Mouse (Mus musculus): ENCODE data around the gene Tprn.

DNA sequence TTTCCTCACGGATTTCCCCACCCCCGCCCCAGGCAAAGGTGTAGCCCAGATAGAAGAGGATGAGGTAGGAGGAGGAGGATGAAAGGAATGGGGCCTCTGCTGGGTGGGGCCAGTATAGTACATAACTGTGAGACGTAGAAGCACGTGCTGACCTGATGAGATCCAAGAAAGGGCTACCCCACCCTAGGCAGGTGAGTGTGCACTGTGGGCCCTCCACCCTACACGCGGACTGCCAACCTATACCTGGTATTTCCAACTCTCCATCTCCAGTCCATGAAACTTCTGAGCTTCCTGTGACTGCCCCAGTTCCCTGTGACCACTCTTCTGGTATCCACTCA is 21.0 kb upstream of the Tprn start:
- TF ChIP-seq CTCF (IDR thresholded peaks at IDR 0.05; ENCODE audit: extremely low read depth, insufficient read length, insufficient replicate concordance, low read depth, low read length) (no peak), POLR2A (IDR thresholded peaks at IDR 0.05; ENCODE audit: low read depth, low read length) (no peak)

All from small intestine, adult 2 months (tissue).